Mouse (Mus musculus) midbrain, postnatal 0 days (tissue): ENCODE measurements around the gene Ubash3a. TPM values are rescaled to one million over a fixed set of nuclear protein-coding genes. Genes with fewer than 3 reads are reported as not detected.

Source experiments
- ATAC-seq: fragments of 200-750 bp; cut with Nextera tagmentation; 2 replicates; pipeline ENCODE4 v1.8.0; 2017; ENCODE audit warnings: moderate number of reproducible peaks, mild to moderate bottlenecking, moderate TSS enrichment, moderate library complexity; ENCODE audit not compliant: low FRiP score
- DNase-seq: peaks from one replicate; pipeline ENCODE4 v3.0.0-alpha.2; 2015; ENCODE audit warnings: low spot score
- H3K27ac ChIP-seq: fragments of 300-500 bp; sonication (generic); 2 replicates; pipeline ENCODE4 v1.5.1; 2014; ENCODE audit warnings: low read depth, mild to moderate bottlenecking, low read length, mixed read lengths
- H3K27me3 ChIP-seq: fragments of 300-500 bp; sonication (generic); 2 replicates; pipeline ENCODE4 v1.6.1; 2014; ENCODE audit warnings: low read length, control low read depth, mixed read lengths; ENCODE audit not compliant: insufficient read depth
- H3K36me3 ChIP-seq: fragments of 300-500 bp; sonication (generic); 2 replicates; pipeline ENCODE4 v1.6.1; 2014; ENCODE audit warnings: low read length, control low read depth, mixed read lengths; ENCODE audit not compliant: insufficient read depth
- H3K4me1 ChIP-seq: fragments of 300-500 bp; sonication (generic); 2 replicates; pipeline ENCODE4 v1.6.1; 2014; ENCODE audit warnings: mild to moderate bottlenecking, control low read depth, antibody characterized with exemption, low read length, mixed read lengths; ENCODE audit not compliant: insufficient read depth
- H3K4me2 ChIP-seq: fragments of 300-500 bp; sonication (generic); 2 replicates; pipeline ENCODE4 v1.6.1; 2014; ENCODE audit warnings: low read depth, mild to moderate bottlenecking, low read length, mixed read lengths; ENCODE audit not compliant: poor library complexity, severe bottlenecking
- H3K4me3 ChIP-seq: fragments of 300-500 bp; sonication (generic); 2 replicates; pipeline ENCODE4 v1.5.1; 2014; ENCODE audit warnings: low read depth, mild to moderate bottlenecking, low read length, moderate library complexity
- H3K9ac ChIP-seq: fragments of 300-500 bp; sonication (generic); replicated peaks from 2 replicates; pipeline ENCODE4 v1.6.1; 2014; ENCODE audit warnings: mild to moderate bottlenecking, low read length, moderate library complexity, mixed read lengths; ENCODE audit not compliant: poor library complexity, severe bottlenecking
- H3K9me3 ChIP-seq: fragments of 300-500 bp; sonication (generic); 2 replicates; pipeline ENCODE4 v1.6.1; 2016; ENCODE audit warnings: low read length, control low read depth
- CTCF ChIP-seq: IDR thresholded peaks from 2 replicates; pipeline ENCODE4 v1.5.1; 2016; ENCODE audit warnings: antibody characterized with exemption, mild to moderate bottlenecking
- WGBS: fragments of 180-500 bp; shearing (Covaris S2); extraction: QIAGEN DNeasy Blood & Tissue Kit; methylation state at CpG from one replicate; pipeline ENCODE4 v1.1.7; 2014; 5-methylcytosine and 5-hydroxymethylcytosine counted together
- polyA plus RNA-seq: library from polyadenylated mRNA; unstranded; fragments of >200 nt; fragmentation: Nextera tagmentation; extraction: Ambion mirVana; gene quantifications from 2 replicates; pipeline ENCODE4 v1.2.1, GENCODE M21; 2015
- total RNA-seq: library from RNA; depleted of rRNA; stranded (reverse); fragments of >200 nt; gene quantifications from 2 replicates; pipeline ENCODE4 v1.2.3, GENCODE M21; 2014

Gene Ubash3a
- total and polyA plus RNA-seq, 2 experiments from 2014 or later, result not detected

DNA sequence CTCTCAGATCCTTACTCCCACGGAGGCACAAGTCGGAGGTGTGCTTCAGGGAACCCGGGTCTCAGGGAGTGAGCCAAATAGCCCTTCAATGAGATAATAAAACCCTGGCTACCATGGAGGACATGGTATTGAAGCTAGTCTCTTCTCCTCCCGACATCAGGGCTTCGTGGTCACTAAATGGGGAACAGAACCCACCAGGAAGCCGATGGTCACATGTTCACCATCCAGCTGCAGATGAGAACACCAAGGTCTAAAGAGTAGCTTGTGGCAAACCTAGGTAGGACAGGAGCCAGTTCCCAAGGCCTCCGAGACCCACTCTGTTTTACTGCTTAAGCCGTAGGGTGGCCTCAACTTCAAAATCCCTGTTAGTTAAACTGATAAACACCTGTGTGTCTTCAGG lies 981 bp downstream of the Ubash3a start:
- Histone ChIP-seq H3K9me3 (no peaks in the 10 kb centered on the region), H3K4me2 (no peak overlapping the region), H3K4me1 (no peaks in the 10 kb centered on the region), H3K27ac (no peak overlapping the region), H3K9ac (no peak overlapping the region), H3K4me3 (no peak overlapping the region), H3K27me3 (no peaks in the 10 kb centered on the region), H3K36me3 (no peaks in the 10 kb centered on the region)
- 91% methylated on average over 8 of the region's 8 CpGs for WGBS
- no peak for TF ChIP-seq CTCF
- no peak for DNase-seq
- no peak for ATAC-seq

GRCm38 (mm10) chr17:31209376-31209930 lies 1.8 kb downstream of the Ubash3a start:
- no peaks in the 10 kb centered on the region for H3K9me3 ChIP-seq
- no peak for ATAC-seq
- H3K4me2 ChIP-seq, result no peak overlapping the region
- H3K27ac ChIP-seq, result no peak overlapping the region
- no peak for DNase-seq
- H3K9ac ChIP-seq, result no peak overlapping the region
- no peak for TF ChIP-seq CTCF
- 93% methylated on average over 11 of the region's 11 CpGs for WGBS
- H3K4me1 ChIP-seq, result no peaks in the 10 kb centered on the region
- H3K36me3 ChIP-seq, result no peaks in the 10 kb centered on the region
- H3K4me3 ChIP-seq, result no peak overlapping the region
- H3K27me3 ChIP-seq, result no peaks in the 10 kb centered on the region

- no peak for DNase-seq
- no peaks in the 10 kb centered on the region for H3K36me3 ChIP-seq
- H3K9me3 ChIP-seq, result no peaks in the 10 kb centered on the region
- TF ChIP-seq CTCF, result no peak
- no peak for ATAC-seq
- no peak overlapping the region for H3K9ac ChIP-seq
- no peak overlapping the region for H3K27ac ChIP-seq
- no peak overlapping the region for H3K4me3 ChIP-seq
- no peaks in the 10 kb centered on the region for H3K27me3 ChIP-seq
- H3K4me1 ChIP-seq, result no peaks in the 10 kb centered on the region
- WGBS, result 94% methylated on average over 7 of the region's 7 CpGs
- no peak overlapping the region for H3K4me2 ChIP-seq
These were observed 2.6 kb downstream of the Ubash3a start for GRCm38 (mm10) chr17:31210299-31210698.

DNA sequence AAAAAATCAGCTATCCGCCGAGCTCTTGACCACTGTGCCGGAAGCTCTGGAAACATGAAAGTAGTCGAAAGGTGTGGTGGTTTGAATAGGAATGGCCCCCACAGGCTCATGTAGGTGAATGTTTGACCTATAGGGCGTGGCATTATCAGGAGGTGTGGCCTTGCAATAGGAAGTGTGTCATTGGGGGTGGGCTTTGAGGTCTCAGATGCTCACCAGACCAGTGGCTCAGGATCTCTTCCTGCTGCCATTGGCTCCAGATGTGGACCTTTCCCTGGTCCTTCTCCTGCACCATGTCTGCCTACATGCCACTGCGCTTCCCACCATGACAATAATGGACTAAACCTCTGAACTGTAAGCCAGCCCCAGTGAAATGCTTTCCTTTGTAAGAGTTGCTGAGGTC lies 4.2 kb downstream of the Ubash3a start:
- Histone ChIP-seq H3K27ac (no peak overlapping the region), H3K9me3 (no peaks in the 10 kb centered on the region), H3K9ac (no peak overlapping the region), H3K4me1 (no peaks in the 10 kb centered on the region), H3K36me3 (no peaks in the 10 kb centered on the region), H3K27me3 (no peaks in the 10 kb centered on the region), H3K4me3 (no peak overlapping the region), H3K4me2 (no peak overlapping the region)
- WGBS, result 88% methylated on average over 6 of the region's 6 CpGs
- no peak for DNase-seq
- no peak for ATAC-seq
- TF ChIP-seq CTCF, result no peak

DNA sequence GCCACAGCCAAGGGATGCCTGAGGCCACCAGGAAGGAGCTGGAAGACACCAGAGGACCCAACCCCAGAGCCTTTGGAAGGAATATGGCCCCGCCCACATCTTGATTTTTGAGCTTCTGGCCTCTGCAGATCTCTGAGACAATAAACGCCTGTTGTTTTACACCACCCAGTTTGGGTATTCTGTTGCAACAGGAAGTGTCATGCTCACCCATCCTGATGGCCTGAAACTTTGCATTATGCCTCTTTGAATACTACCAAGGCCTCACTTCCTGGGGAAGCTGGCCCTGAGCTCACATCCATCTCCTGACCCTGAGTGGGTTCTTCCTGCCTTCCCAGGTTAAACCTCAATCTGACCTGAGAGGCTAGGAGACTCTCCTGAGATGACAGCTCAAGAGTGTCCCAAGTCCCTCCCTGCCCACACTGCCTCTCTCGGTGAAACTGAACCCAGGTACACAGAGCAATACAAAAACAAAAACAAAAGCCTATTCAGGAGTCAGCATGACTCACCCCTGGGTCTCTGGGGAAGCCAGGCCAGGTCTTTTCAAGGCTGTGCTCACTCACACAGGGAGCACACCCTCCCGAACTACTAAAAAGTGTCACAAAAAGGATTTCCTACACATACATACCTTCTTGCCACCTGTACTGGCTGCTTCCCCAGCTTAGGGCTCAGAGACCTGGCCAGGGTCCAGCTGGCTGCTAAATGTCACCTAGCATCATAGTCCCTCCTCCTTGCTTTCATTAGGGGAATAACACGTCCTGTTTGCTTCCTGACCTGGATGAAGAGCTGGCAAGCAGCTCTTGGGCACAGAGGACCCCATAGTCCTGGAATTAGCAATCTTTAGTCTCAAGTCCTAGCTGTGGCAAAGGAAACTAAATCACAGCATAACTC lies 8.6 kb downstream of the Ubash3a start:
- no peak overlapping the region for H3K9ac ChIP-seq
- no peak overlapping the region for H3K4me3 ChIP-seq
- no peaks in the 10 kb centered on the region for H3K4me1 ChIP-seq
- TF ChIP-seq CTCF, result no peak
- no peaks in the 10 kb centered on the region for H3K9me3 ChIP-seq
- no peaks in the 10 kb centered on the region for H3K27me3 ChIP-seq
- ATAC-seq, result no peak
- no peak overlapping the region for H3K4me2 ChIP-seq
- no peak overlapping the region for H3K27ac ChIP-seq
- no peaks in the 10 kb centered on the region for H3K36me3 ChIP-seq
- no peak for DNase-seq
- WGBS, result 46% methylated on average over 5 of the region's 5 CpGs

DNA sequence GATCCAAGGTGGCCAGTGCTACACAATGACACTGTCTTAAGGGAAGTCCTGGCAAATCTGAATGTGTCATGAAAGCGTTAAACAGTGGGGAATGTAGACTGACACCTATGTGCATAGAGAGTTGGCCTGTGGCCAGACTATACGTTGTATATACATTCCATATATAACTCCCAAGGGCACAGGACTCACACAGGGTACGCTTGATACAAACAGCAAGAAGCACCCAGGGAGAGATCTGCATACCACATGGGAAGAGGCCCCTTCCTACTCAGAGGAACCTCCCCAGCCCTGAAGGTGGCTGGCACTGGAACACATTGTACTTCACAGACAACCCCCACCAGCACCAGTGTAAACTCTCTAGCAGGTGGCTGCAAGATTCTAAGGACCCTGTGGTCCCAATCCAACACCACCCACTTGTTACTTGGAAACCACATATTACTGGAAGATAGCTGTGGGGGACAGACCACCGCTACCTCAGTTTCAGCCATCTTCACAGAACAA lies 15.2 kb downstream of the Ubash3a start:
- H3K4me3 ChIP-seq, result no peak overlapping the region
- no peaks in the 10 kb centered on the region for H3K4me1 ChIP-seq
- DNase-seq, result no peak
- 84% methylated on average over 4 of the region's 4 CpGs for WGBS
- no peak for ATAC-seq
- TF ChIP-seq CTCF, result no peak
- no peak overlapping the region for H3K4me2 ChIP-seq
- H3K27ac ChIP-seq, result no peak overlapping the region
- no peaks in the 10 kb centered on the region for H3K9me3 ChIP-seq
- H3K36me3 ChIP-seq, result no peaks in the 10 kb centered on the region
- H3K9ac ChIP-seq, result no peak overlapping the region
- no peaks in the 10 kb centered on the region for H3K27me3 ChIP-seq
